Mouse (Mus musculus) thymus, adult 2 months (tissue): ENCODE data around the gene Apol7b.

Source experiments
- CTCF ChIP-seq: fragments of 200-500 bp; IDR thresholded peaks from 2 replicates; pipeline ENCODE4 v1.5.1; 2012; ENCODE audit warnings: mild to moderate bottlenecking, control low read depth, low read length, moderate library complexity, borderline replicate concordance; ENCODE audit not compliant: control insufficient read depth, poor library complexity, insufficient read depth; ENCODE audit errors: extremely low read depth
- POLR2A ChIP-seq: fragments of 200-500 bp; IDR thresholded peaks from 2 replicates; pipeline ENCODE4 v1.6.1; 2012; ENCODE audit warnings: mild to moderate bottlenecking, low read length, control low read depth, moderate library complexity; ENCODE audit not compliant: control insufficient read depth, poor library complexity, insufficient read depth; ENCODE audit errors: extremely low read depth

- TF ChIP-seq POLR2A (no peak), CTCF (no peak)
These were observed 35.0 kb upstream of the Apol7b start for GRCm38 (mm10) chr15:77482140-77482794.
